Comparison of ENCODE assay signal across 14 mouse cellular contexts in genomic region chr11:117048911-117049310, GRCm38 (mm10).
DNase-seq lines count a peak whose midpoint lies in the region; ATAC-seq and TF ChIP-seq lines count a peak whose summit lies in the region.
"Had no signal": no experiment of that assay in that cellular context is flagged by ENCODE, and none has a peak within 500 bp of the region (broad histone marks: within the 10 kb centered on the region; RNA-seq: fewer than 3 reads in every experiment).

No protein-coding gene starts in this region.

- no peak for ATAC-seq in heart, postnatal 0 days (ENCODE audit: insufficient read depth, low read depth)

- no peaks in the 10 kb centered on the region for H3K79me2 ChIP-seq in MEL (ENCODE audit: control insufficient read depth, insufficient read depth, low read length, poor library complexity)

- no peak overlapping the region for H3K4me3 ChIP-seq in heart, postnatal 0 days (ENCODE audit: low read depth, low read length)
- no peak overlapping the region for H3K4me3 ChIP-seq in lung, adult 2 months (replicated peaks; ENCODE audit: extremely low read depth, low read depth, low read length)
- no peak overlapping the region for H3K4me3 ChIP-seq in MEL (ENCODE audit: control insufficient read depth in 1 of 2, insufficient read depth in 1 of 2, low read depth in 2 of 2, low read length in 2 of 2)
- no peak overlapping the region for H3K4me3 ChIP-seq in embryonic fibroblast, embryonic 13.5 days (ENCODE audit: insufficient read depth, low read length)
- H3K4me3 ChIP-seq in thymus, adult 2 months (ENCODE audit: control insufficient read depth, insufficient read depth, low read length) = no peak overlapping the region
- H3K4me3 ChIP-seq: embryonic facial prominence, embryonic 12.5 days had no signal

- H3K27ac ChIP-seq in heart, postnatal 0 days (ENCODE audit: low read depth) = 0 out of 2 replicates have a peak overlapping the region, but pooled peaks have one; percentile 73
- H3K27ac ChIP-seq in MEL (ENCODE audit: control insufficient read depth, low read depth, low read length) = no peak overlapping the region
- H3K27ac ChIP-seq in embryonic fibroblast, embryonic 13.5 days (ENCODE audit: insufficient read depth, low read length) = no peak overlapping the region
- H3K27ac ChIP-seq in thymus, adult 2 months (ENCODE audit: control insufficient read depth, insufficient read depth, low read length) = no peak overlapping the region
- H3K27ac ChIP-seq: embryonic facial prominence, embryonic 12.5 days; hindbrain, embryonic 14.5 days had no signal

- TF ChIP-seq CTCF in heart, postnatal 0 days (IDR thresholded peaks at IDR 0.05; ENCODE audit: low read depth) = peak; percentile 36
- TF ChIP-seq CTCF in lung, adult 2 months (IDR thresholded peaks at IDR 0.05; ENCODE audit: insufficient read depth, low read length) = 0 out of 2 replicates have a peak, but pooled peaks have one; percentile 18
- TF ChIP-seq CTCF in MEL (IDR thresholded peaks at IDR 0.05 in 2 of 3, conservative IDR thresholded peaks at IDR 0.05 in 1 of 3; ENCODE audit: control insufficient read depth in 1 of 3, insufficient read depth in 1 of 3, low read depth in 2 of 3, low read length in 3 of 3, poor library complexity in 1 of 3, severe bottlenecking in 1 of 3) = peak in 2 of 3 experiments; percentile 27 to 32; a peak in 3 of 6 replicates
- peak; percentile 63; the same call in 1 of the 2 replicates for TF ChIP-seq CTCF in embryonic fibroblast, embryonic 13.5 days (IDR thresholded peaks at IDR 0.05; ENCODE audit: borderline replicate concordance, insufficient read depth, low read length)
- TF ChIP-seq CTCF in thymus, adult 2 months (IDR thresholded peaks at IDR 0.05; ENCODE audit: borderline replicate concordance, control insufficient read depth, extremely low read depth, insufficient read depth, low read length, poor library complexity) = no peak

- H3K4me1 ChIP-seq in heart, postnatal 0 days (ENCODE audit: control insufficient read depth, insufficient read depth) = peaks cover 25% of the 10 kb centered on the region
- H3K4me1 ChIP-seq in lung, adult 2 months (ENCODE audit: control insufficient read depth, insufficient read depth, low read length) = peaks cover 6% of the 10 kb centered on the region
- H3K4me1 ChIP-seq in MEL (ENCODE audit: control insufficient read depth in 1 of 2, insufficient read depth in 2 of 2, low read length in 2 of 2) = 0 out of 4 replicates have a peak, but pooled peaks cover 0 to 3% of the 10 kb centered on the region in 2 experiments
- H3K4me1 ChIP-seq in embryonic fibroblast, embryonic 13.5 days (ENCODE audit: control insufficient read depth, insufficient read depth, low read length) = no peaks in the 10 kb centered on the region
- H3K4me1 ChIP-seq in thymus, adult 2 months (replicated peaks; ENCODE audit: control insufficient read depth, insufficient read depth, low read length) = peaks cover 6% of the 10 kb centered on the region

- H3K9ac ChIP-seq in heart, postnatal 0 days (replicated peaks; ENCODE audit: low read depth, low read length) = no peak overlapping the region
- no peak overlapping the region for H3K9ac ChIP-seq in MEL (ENCODE audit: control insufficient read depth, low read depth, low read length, poor library complexity, severe bottlenecking)
- H3K9ac ChIP-seq: embryonic facial prominence, embryonic 12.5 days; hindbrain, embryonic 14.5 days had no signal

- intact Hi-C loops in heart, postnatal 36 days (cut with DNase I) = no loop called here

- no peaks in the 10 kb centered on the region for H3K9me3 ChIP-seq in heart, postnatal 0 days (replicated peaks; ENCODE audit: control insufficient read depth, low read length)
- H3K9me3 ChIP-seq in MEL (replicated peaks; ENCODE audit: insufficient read depth, low read length) = no peaks in the 10 kb centered on the region

- no peaks in the 10 kb centered on the region for H3K27me3 ChIP-seq in heart, postnatal 0 days (ENCODE audit: control insufficient read depth, insufficient read depth, low read length)
- no peaks in the 10 kb centered on the region for H3K27me3 ChIP-seq in MEL (ENCODE audit: control insufficient read depth in 1 of 2, insufficient read depth in 2 of 2, low read length in 2 of 2)
- no peaks in the 10 kb centered on the region for H3K27me3 ChIP-seq in thymus, adult 2 months (ENCODE audit: control insufficient read depth, insufficient read depth, low read length)
- H3K27me3 ChIP-seq: embryonic facial prominence, embryonic 12.5 days had no signal

- DNase-seq in heart, postnatal 0 days (ENCODE audit: low spot score) = no peak
- DNase-seq in heart, postnatal 36 days = no peak
- no peak for DNase-seq in lung, adult 2 months
- DNase-seq in lung, postnatal 14 days = no peak
- DNase-seq in MEL (ENCODE audit: low read depth, low spot score) = no peak
- DNase-seq in thymus, adult 2 months = no peak
- no peak for DNase-seq in thymus, postnatal 10 days (ENCODE audit: low spot score in 2 of 2)
- DNase-seq: adrenal gland, postnatal 10 days; cerebellum, postnatal 25 days; gastrocnemius, postnatal 14 days; thymus, postnatal 4 days had no signal

- TF ChIP-seq EP300 in heart, postnatal 0 days (IDR thresholded peaks at IDR 0.05; ENCODE audit: low read depth) = no peak
- no peak for TF ChIP-seq EP300 in MEL (IDR thresholded peaks at IDR 0.05; ENCODE audit: low read depth in 1 of 2, low read length in 2 of 2)

- no peak for TF ChIP-seq POLR2A in lung, adult 2 months (IDR thresholded peaks at IDR 0.05; ENCODE audit: borderline replicate concordance, extremely low read depth, low read depth, low read length)
- TF ChIP-seq POLR2A in MEL (IDR thresholded peaks at IDR 0.05; ENCODE audit: control insufficient read depth in 1 of 2, insufficient read depth in 1 of 2, low read depth in 1 of 2, low read length in 2 of 2, poor library complexity in 1 of 2) = no peak
- no peak for TF ChIP-seq POLR2A in embryonic fibroblast, embryonic 13.5 days (IDR thresholded peaks at IDR 0.05; ENCODE audit: low read depth, low read length)
- TF ChIP-seq POLR2A in thymus, adult 2 months (IDR thresholded peaks at IDR 0.05; ENCODE audit: control insufficient read depth, extremely low read depth, insufficient read depth, low read length, poor library complexity) = no peak

- no peak overlapping the region for H3K4me2 ChIP-seq in heart, postnatal 0 days (ENCODE audit: low read depth, low read length)
- H3K4me2 ChIP-seq: embryonic facial prominence, embryonic 12.5 days; hindbrain, embryonic 14.5 days had no signal

- no peaks in the 10 kb centered on the region for H3K36me3 ChIP-seq in heart, postnatal 0 days (replicated peaks; ENCODE audit: control insufficient read depth, insufficient read depth, low read length)
- peaks cover 0 to 3% of the 10 kb centered on the region in 2 experiments; a peak in 1 of 4 replicates for H3K36me3 ChIP-seq in MEL (ENCODE audit: control insufficient read depth in 1 of 2, insufficient read depth in 2 of 2, low read length in 2 of 2)
- H3K36me3 ChIP-seq in thymus, adult 2 months (ENCODE audit: control insufficient read depth, insufficient read depth, low read length) = no peaks in the 10 kb centered on the region
- H3K36me3 ChIP-seq: embryonic facial prominence, embryonic 12.5 days had no signal

- no peak for TF ChIP-seq RAD21 in MEL (IDR thresholded peaks at IDR 0.05; ENCODE audit: low read depth, low read length)

- WGBS in heart, postnatal 0 days = 83% methylated on average over 3 of the region's 3 CpGs
- WGBS in lung, adult 2 months = 79% methylated on average over 3 of the region's 3 CpGs
- WGBS in thymus, adult 2 months = 73% methylated on average over 3 of the region's 3 CpGs

TF ChIP-seq in MEL, 35 proteins besides CTCF, POLR2A, EP300 and RAD21:
- TF ChIP-seq GABPA (IDR thresholded peaks at IDR 0.05; ENCODE audit: low read depth, low read length) (no peak), MYC (IDR thresholded peaks at IDR 0.05; ENCODE audit: low read depth, low read length) (no peak), NRF1 (IDR thresholded peaks at IDR 0.05; ENCODE audit: insufficient read depth, low read depth, low read length, poor library complexity, severe bottlenecking) (no peak), CHD2 (IDR thresholded peaks at IDR 0.05; ENCODE audit: low read length) (no peak), NELFE (IDR thresholded peaks at IDR 0.05; ENCODE audit: low read depth, low read length) (no peak), ZMIZ1 (IDR thresholded peaks at IDR 0.05; ENCODE audit: low read depth, low read length) (no peak), MAZ (IDR thresholded peaks at IDR 0.05; ENCODE audit: low read depth, low read length) (no peak), RCOR1 (IDR thresholded peaks at IDR 0.05; ENCODE audit: low read depth, low read length) (no peak), JUND (IDR thresholded peaks at IDR 0.05; ENCODE audit: low read depth, low read length) (no peak), TBP (IDR thresholded peaks at IDR 0.05; ENCODE audit: low read depth, low read length) (no peak), GATA1 (IDR thresholded peaks at IDR 0.05; ENCODE audit: low read depth, low read length) (no peak), CHD1 (IDR thresholded peaks at IDR 0.05; ENCODE audit: low read depth, low read length) (no peak), MAX (IDR thresholded peaks at IDR 0.05; ENCODE audit: low read length) (no peak), TCF12 (IDR thresholded peaks at IDR 0.05; ENCODE audit: low read depth, low read length) (no peak), MEF2A (IDR thresholded peaks at IDR 0.05; ENCODE audit: extremely low read depth, insufficient replicate concordance, low read depth, low read length, poor library complexity, severe bottlenecking) (no peak), USF1 (IDR thresholded peaks at IDR 0.05; ENCODE audit: low read depth, low read length) (no peak), POLR2AphosphoS2 (IDR thresholded peaks at IDR 0.05; ENCODE audit: low read length) (no peak)
